ENCODE assay signal across 8 mouse cellular contexts in the genomic region with DNA sequence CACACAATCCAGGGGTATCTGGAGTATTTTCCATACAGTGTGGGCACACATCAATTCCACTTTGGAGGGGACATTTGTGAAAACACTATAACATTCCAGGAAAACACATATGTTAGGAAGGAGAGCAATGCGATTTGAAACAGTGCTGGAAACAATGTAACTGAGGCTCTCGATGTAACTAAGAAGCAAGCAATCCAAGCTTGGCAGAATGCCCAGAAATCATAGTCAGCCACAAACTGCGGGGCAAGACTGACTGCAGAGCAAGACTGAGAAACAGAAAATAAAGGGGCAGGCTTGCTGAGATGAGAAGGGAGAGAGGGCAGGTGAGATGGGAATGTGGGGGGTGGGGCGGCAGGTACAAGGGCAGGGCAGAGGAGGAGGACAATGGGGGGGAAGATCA. TPM values are rescaled to one million over a fixed set of nuclear protein-coding genes. Genes with fewer than 3 reads are reported as not detected.
DNase-seq lines count a peak whose midpoint lies in the region; ATAC-seq and TF ChIP-seq lines count a peak whose summit lies in the region.

No protein-coding gene starts in this region.

- no peak for TF ChIP-seq CTCF in cerebellum, adult 2 months (IDR thresholded peaks at IDR 0.05; ENCODE audit: borderline replicate concordance, insufficient read depth, low read depth, low read length)
- no peak for TF ChIP-seq CTCF in brain, embryonic 14.5 days (IDR thresholded peaks at IDR 0.05; ENCODE audit: borderline replicate concordance, extremely low read depth, insufficient read depth, insufficient read length)

- no peaks in the 10 kb centered on the region for H3K9me3 ChIP-seq in kidney, embryonic 14.5 days (ENCODE audit: control insufficient read depth, low read length)
- H3K9me3 ChIP-seq in limb, embryonic 12.5 days, result no peaks in the 10 kb centered on the region

- H3K36me3 ChIP-seq in kidney, embryonic 14.5 days (ENCODE audit: control insufficient read depth, insufficient read depth, low read length), result no peaks in the 10 kb centered on the region
- H3K36me3 ChIP-seq in limb, embryonic 12.5 days, result no peaks in the 10 kb centered on the region

- H3K4me3 ChIP-seq in cerebellum, adult 2 months (replicated peaks; ENCODE audit: insufficient read depth, low read depth, low read length), result no peak overlapping the region
- no peak overlapping the region for H3K4me3 ChIP-seq in kidney, embryonic 14.5 days (ENCODE audit: low read length)
- no peak overlapping the region for H3K4me3 ChIP-seq in limb, embryonic 12.5 days (replicated peaks)

- no peak overlapping the region for H3K4me2 ChIP-seq in kidney, embryonic 14.5 days (replicated peaks; ENCODE audit: low read depth, low read length)
- H3K4me2 ChIP-seq in limb, embryonic 12.5 days, result no peak overlapping the region

- H3K27ac ChIP-seq in cerebellum, adult 2 months (ENCODE audit: insufficient read depth, low read length), result no peak overlapping the region
- no peak overlapping the region for H3K27ac ChIP-seq in kidney, embryonic 14.5 days (ENCODE audit: low read depth, low read length)
- H3K27ac ChIP-seq in limb, embryonic 12.5 days, result peak overlapping the region; percentile 32; the same call in 1 of the 2 replicates

- no peaks in the 10 kb centered on the region for H3K27me3 ChIP-seq in cerebellum, adult 2 months (ENCODE audit: control insufficient read depth, insufficient read depth, low read length)
- no peaks in the 10 kb centered on the region for H3K27me3 ChIP-seq in kidney, embryonic 14.5 days (ENCODE audit: control insufficient read depth, insufficient read depth, low read length)
- no peaks in the 10 kb centered on the region for H3K27me3 ChIP-seq in limb, embryonic 12.5 days

- no peaks in the 10 kb centered on the region; the same call in 1 of the 2 replicates for H3K4me1 ChIP-seq in cerebellum, adult 2 months (ENCODE audit: control insufficient read depth, insufficient read depth, low read length)
- H3K4me1 ChIP-seq in kidney, embryonic 14.5 days (ENCODE audit: control insufficient read depth, insufficient read depth, low read length), result no peaks in the 10 kb centered on the region; the same call in 1 of the 2 replicates
- H3K4me1 ChIP-seq in limb, embryonic 12.5 days (replicated peaks), result peaks cover 21% of the 10 kb centered on the region

- TF ChIP-seq POLR2A in cerebellum, adult 2 months (IDR thresholded peaks at IDR 0.05; ENCODE audit: borderline replicate concordance, insufficient read depth, low read length), result no peak
- TF ChIP-seq POLR2A in brain, embryonic 14.5 days (IDR thresholded peaks at IDR 0.05; ENCODE audit: borderline replicate concordance, extremely low read depth, insufficient read depth, insufficient read length, poor library complexity, severe bottlenecking), result no peak

- WGBS in cerebellum, adult 2 months, result 9% methylated on average over 4 of the region's 4 CpGs
- WGBS in kidney, embryonic 14.5 days, result 34% methylated on average over 4 of the region's 4 CpGs
- WGBS in limb, embryonic 12.5 days, result 29% methylated on average over 4 of the region's 4 CpGs

- H3K9ac ChIP-seq in kidney, embryonic 14.5 days (ENCODE audit: low read depth, low read length), result no peak overlapping the region
- H3K9ac ChIP-seq in limb, embryonic 12.5 days (replicated peaks), result no peak overlapping the region

- DNase-seq in cerebellum, adult 2 months, result peak; percentile 16 to 53
- DNase-seq in cerebellum, adult 9-11 months, result no peak
- DNase-seq in brain, embryonic 14.5 days (ENCODE audit: low read depth), result peak; percentile 96
- peak; percentile 73 to 83 for DNase-seq in heart, adult 18-20 months
- DNase-seq in ovary, adult 18-20 months (ENCODE audit: low spot score), result peak; percentile 36
- no peak for DNase-seq in thymus, adult 18-20 months

- peak; percentile 60; the same call in 1 of the 2 replicates for ATAC-seq in kidney, embryonic 14.5 days (ENCODE audit: low FRiP score, low TSS enrichment)
- peak; percentile 31; the same call in 1 of the 2 replicates for ATAC-seq in limb, embryonic 12.5 days (ENCODE audit: insufficient number of reproducible peaks, insufficient read depth, low FRiP score, low TSS enrichment, low read depth)

RNA-seq across cellular contexts. Expression of gene Fbxl7, which starts 19.7 kb away (rescaled TPM):
- 1.5 and 1.7 TPM in 2 replicates for polyA plus RNA-seq in cerebellum, adult 2 months (2012; rRNA removed)
- 10.0 and 15.6 TPM in 2 replicates for polyA plus RNA-seq in brain, embryonic 14.5 days (2012; rRNA removed)
- 1 to 10 TPM; 2.3 to 2.5 TPM for total RNA-seq in heart, adult 18-20 months (2021)
- 23.2 and 24.1 TPM in 2 replicates for polyA plus RNA-seq in kidney, embryonic 14.5 days (2014; fragmentation: Nextera tagmentation; extraction: Ambion mirVana)
- polyA plus RNA-seq in limb, embryonic 12.5 days (2016; fragmentation: Nextera tagmentation; extraction: Ambion mirVana), result 22.4 and 26.0 TPM in 2 replicates

Comparison
In these comparisons a context has a peak if more than half of its experiments do, and no peak if none do; other contexts are left out.
1. DNase-seq: peak in cerebellum, adult 2 months (2 of 2), brain, embryonic 14.5 days (single experiment), heart, adult 18-20 months (2 of 2) and ovary, adult 18-20 months (single experiment); none in cerebellum, adult 9-11 months (single experiment) and thymus, adult 18-20 months (0 of 2).